Mouse (Mus musculus) embryonic facial prominence, embryonic 11.5 days (tissue): Measurements from ENCODE around the gene Rwdd2b. TPM values are rescaled to one million over a fixed set of nuclear protein-coding genes. Genes with fewer than 3 reads are reported as not detected.

ENCODE experiments used
- ATAC-seq: fragments of 200-750 bp; cut with Nextera tagmentation; replicated peaks from 2 replicates; pipeline ENCODE4 v1.8.0; 2017; ENCODE audit warnings: low read depth; ENCODE audit not compliant: insufficient number of reproducible peaks, low FRiP score, low TSS enrichment
- DNase-seq: peaks from one replicate; pipeline ENCODE4 v3.0.0-alpha.2; 2015; ENCODE audit warnings: low spot score
- H3K27ac ChIP-seq: fragments of 300-500 bp; sonication (generic); replicated peaks from 2 replicates; pipeline ENCODE4 v1.5.1; 2014; ENCODE audit warnings: mild to moderate bottlenecking, low read depth, low read length, control low read depth
- H3K27me3 ChIP-seq: fragments of 300-500 bp; sonication (generic); 2 replicates; pipeline ENCODE4 v1.6.1; 2014; ENCODE audit warnings: mild to moderate bottlenecking, low read length, moderate library complexity, mixed read lengths; ENCODE audit not compliant: control insufficient read depth, insufficient read depth
- H3K36me3 ChIP-seq: fragments of 300-500 bp; sonication (generic); replicated peaks from 2 replicates; pipeline ENCODE4 v1.6.1; 2014; ENCODE audit warnings: low read depth, mild to moderate bottlenecking, low read length, moderate library complexity, mixed read lengths; ENCODE audit not compliant: control insufficient read depth, insufficient read depth
- H3K4me1 ChIP-seq: fragments of 300-500 bp; sonication (generic); 2 replicates; pipeline ENCODE4 v1.6.1; 2014; ENCODE audit warnings: low read length, mixed read lengths; ENCODE audit not compliant: control insufficient read depth, insufficient read depth
- H3K4me2 ChIP-seq: fragments of 300-500 bp; sonication (generic); 2 replicates; pipeline ENCODE4 v1.6.1; 2014; ENCODE audit warnings: low read depth, mild to moderate bottlenecking, control low read depth, low read length, moderate library complexity
- H3K4me3 ChIP-seq: fragments of 300-500 bp; sonication (generic); 2 replicates; pipeline ENCODE4 v1.5.1; 2014; ENCODE audit warnings: low read depth, low read length, control low read depth
- H3K9ac ChIP-seq: fragments of 300-500 bp; sonication (generic); replicated peaks from 2 replicates; pipeline ENCODE4 v1.6.1; 2014; ENCODE audit warnings: mild to moderate bottlenecking, control low read depth, low read length
- H3K9me3 ChIP-seq: fragments of 300-500 bp; sonication (generic); replicated peaks from 2 replicates; pipeline ENCODE4 v1.6.1; 2016; ENCODE audit warnings: mild to moderate bottlenecking, low read length, inconsistent platforms, mixed read lengths; ENCODE audit not compliant: control insufficient read depth
- WGBS: fragments of 180-500 bp; shearing (Covaris S2); extraction: QIAGEN DNeasy Blood & Tissue Kit; methylation state at CpG from one replicate; pipeline ENCODE4 v1.1.7; 2014; 5-methylcytosine and 5-hydroxymethylcytosine counted together
- polyA plus RNA-seq: library from polyadenylated mRNA; unstranded; fragments of >200 nt; fragmentation: Nextera tagmentation; extraction: Ambion mirVana; gene quantifications from 2 replicates; pipeline ENCODE4 v1.2.1, GENCODE M21; 2014

Gene Rwdd2b
- polyA plus RNA-seq, 1 experiment from 2014 or later = 14.7 TPM

GRCm38 (mm10) chr16:87453226-87453625 is 12.9 kb upstream of the Rwdd2b start:
- Histone ChIP-seq H3K36me3 (no peaks in the 10 kb centered on the region), H3K4me3 (no peak overlapping the region), H3K27ac (no peak overlapping the region), H3K9me3 (no peaks in the 10 kb centered on the region), H3K4me1 (no peaks in the 10 kb centered on the region; the same call in 1 of the 2 replicates), H3K27me3 (no peaks in the 10 kb centered on the region), H3K4me2 (no peak overlapping the region), H3K9ac (no peak overlapping the region)
- DNase-seq (no peak), ATAC-seq (no peak)
- 75% methylated on average over 2 of the region's 2 CpGs for WGBS

- ATAC-seq (no peak), DNase-seq (no peak)
- WGBS = 93% methylated on average over 3 of the region's 3 CpGs
- no peak overlapping the region for H3K27ac ChIP-seq
- no peaks in the 10 kb centered on the region for H3K36me3 ChIP-seq
- no peaks in the 10 kb centered on the region for H3K27me3 ChIP-seq
- no peak overlapping the region for H3K4me3 ChIP-seq
- no peaks in the 10 kb centered on the region for H3K9me3 ChIP-seq
- H3K4me1 ChIP-seq = no peaks in the 10 kb centered on the region
- H3K4me2 ChIP-seq = no peak overlapping the region
- H3K9ac ChIP-seq = no peak overlapping the region
These were observed 5.2 kb upstream of the Rwdd2b start for GRCm38 (mm10) chr16:87445528-87445927.

- ATAC-seq = no peak
- Histone ChIP-seq H3K9me3 (no peaks in the 10 kb centered on the region), H3K27ac (no peak overlapping the region), H3K27me3 (no peaks in the 10 kb centered on the region), H3K9ac (no peak overlapping the region), H3K36me3 (no peaks in the 10 kb centered on the region), H3K4me1 (no peaks in the 10 kb centered on the region), H3K4me2 (no peak overlapping the region), H3K4me3 (no peak overlapping the region)
- no peak for DNase-seq
These were observed 4.7 kb upstream of the Rwdd2b start for GRCm38 (mm10) chr16:87445110-87445509.

GRCm38 (mm10) chr16:87444071-87444470 is 3.7 kb upstream of the Rwdd2b start:
- ATAC-seq (no peak), DNase-seq (no peak)
- WGBS = 76% methylated on average over 1 of the region's 1 CpGs
- no peak overlapping the region for H3K9ac ChIP-seq
- no peak overlapping the region for H3K4me3 ChIP-seq
- H3K36me3 ChIP-seq = no peaks in the 10 kb centered on the region
- H3K4me1 ChIP-seq = no peaks in the 10 kb centered on the region
- H3K4me2 ChIP-seq = no peak overlapping the region
- H3K27ac ChIP-seq = no peak overlapping the region
- H3K27me3 ChIP-seq = no peaks in the 10 kb centered on the region
- H3K9me3 ChIP-seq = no peaks in the 10 kb centered on the region

- Histone ChIP-seq H3K27ac (no peak overlapping the region), H3K4me2 (no peak overlapping the region), H3K27me3 (no peaks in the 10 kb centered on the region), H3K9me3 (no peaks in the 10 kb centered on the region), H3K4me1 (no peaks in the 10 kb centered on the region), H3K9ac (no peak overlapping the region), H3K4me3 (no peak overlapping the region), H3K36me3 (no peaks in the 10 kb centered on the region)
- DNase-seq (no peak), ATAC-seq (no peak)
These were observed 2.9 kb upstream of the Rwdd2b start for GRCm38 (mm10) chr16:87443245-87443644.

- no peak overlapping the region for H3K4me3 ChIP-seq
- no peaks in the 10 kb centered on the region for H3K9me3 ChIP-seq
- no peak overlapping the region for H3K4me2 ChIP-seq
- DNase-seq (no peak), ATAC-seq (no peak)
- WGBS = 61% methylated on average over 5 of the region's 5 CpGs
- no peak overlapping the region for H3K9ac ChIP-seq
- H3K36me3 ChIP-seq = no peaks in the 10 kb centered on the region
- no peaks in the 10 kb centered on the region for H3K4me1 ChIP-seq
- H3K27ac ChIP-seq = no peak overlapping the region
- no peaks in the 10 kb centered on the region for H3K27me3 ChIP-seq
These were observed 1.9 kb upstream of the Rwdd2b start for GRCm38 (mm10) chr16:87442291-87442690.

GRCm38 (mm10) chr16:87441089-87441488 is 716 bp upstream of the Rwdd2b start:
- Histone ChIP-seq H3K4me3 (peak overlapping the region; percentile 77), H3K4me1 (no peaks in the 10 kb centered on the region), H3K27ac (no peak overlapping the region), H3K9ac (peak overlapping the region; percentile 92), H3K27me3 (no peaks in the 10 kb centered on the region), H3K9me3 (no peaks in the 10 kb centered on the region), H3K4me2 (peak overlapping the region; percentile 62), H3K36me3 (no peaks in the 10 kb centered on the region)
- 24% methylated on average over 9 of the region's 9 CpGs for WGBS
- DNase-seq = peak; percentile 9
- no peak for ATAC-seq

GRCm38 (mm10) chr16:87438697-87439096 is 1.7 kb downstream of the Rwdd2b start:
- WGBS = 89% methylated on average over 8 of the region's 8 CpGs
- no peak overlapping the region for H3K27ac ChIP-seq
- H3K9me3 ChIP-seq = no peaks in the 10 kb centered on the region
- no peak overlapping the region for H3K9ac ChIP-seq
- no peaks in the 10 kb centered on the region for H3K27me3 ChIP-seq
- H3K36me3 ChIP-seq = no peaks in the 10 kb centered on the region
- no peak for ATAC-seq
- H3K4me1 ChIP-seq = no peaks in the 10 kb centered on the region
- no peak for DNase-seq
- H3K4me2 ChIP-seq = no peak overlapping the region
- H3K4me3 ChIP-seq = no peak overlapping the region
